Mouse (Mus musculus) hindbrain, postnatal 0 days (tissue): ENCODE data around the gene Nbas. TPM values are rescaled to one million over a fixed set of nuclear protein-coding genes. Genes with fewer than 3 reads are reported as not detected.

ENCODE experiments used
- ATAC-seq: fragments of 200-750 bp; cut with Nextera tagmentation; 2 replicates; pipeline ENCODE4 v1.8.0; 2017; ENCODE audit warnings: mild to moderate bottlenecking, moderate TSS enrichment, moderate library complexity
- DNase-seq: peaks from one replicate; pipeline ENCODE4 v3.0.0-alpha.2; 2015; ENCODE audit warnings: low spot score
- H3K27ac ChIP-seq: fragments of 300-500 bp; sonication (generic); 2 replicates; pipeline ENCODE4 v1.5.1; 2014; ENCODE audit warnings: mild to moderate bottlenecking
- H3K27me3 ChIP-seq: fragments of 300-500 bp; sonication (generic); 2 replicates; pipeline ENCODE4 v1.6.1; 2014; ENCODE audit warnings: low read length, mixed read lengths; ENCODE audit not compliant: insufficient read depth
- H3K36me3 ChIP-seq: fragments of 300-500 bp; sonication (generic); 2 replicates; pipeline ENCODE4 v1.6.1; 2014; ENCODE audit warnings: low read length, mixed read lengths; ENCODE audit not compliant: insufficient read depth
- H3K4me1 ChIP-seq: fragments of 300-500 bp; sonication (generic); 2 replicates; pipeline ENCODE4 v1.6.1; 2014; ENCODE audit warnings: antibody characterized with exemption, low read length, mixed read lengths; ENCODE audit not compliant: insufficient read depth
- H3K4me2 ChIP-seq: fragments of 300-500 bp; sonication (generic); 2 replicates; pipeline ENCODE4 v1.6.1; 2014; ENCODE audit warnings: low read depth, mild to moderate bottlenecking, low read length, moderate library complexity, mixed read lengths
- H3K4me3 ChIP-seq: fragments of 300-500 bp; sonication (generic); 2 replicates; pipeline ENCODE4 v1.5.1; 2014; ENCODE audit warnings: low read length
- H3K9ac ChIP-seq: fragments of 300-500 bp; sonication (generic); replicated peaks from 2 replicates; pipeline ENCODE4 v1.6.1; 2014; ENCODE audit warnings: mild to moderate bottlenecking, low read length, moderate library complexity, mixed read lengths
- H3K9me3 ChIP-seq: fragments of 300-500 bp; sonication (generic); 2 replicates; pipeline ENCODE4 v1.6.1; 2016; ENCODE audit warnings: low read length, mixed read lengths
- CTCF ChIP-seq: IDR thresholded peaks from 2 replicates; pipeline ENCODE4 v1.5.1; 2016; ENCODE audit warnings: antibody characterized with exemption, control low read depth, low read depth
- WGBS: fragments of 180-500 bp; shearing (Covaris S2); extraction: QIAGEN DNeasy Blood & Tissue Kit; methylation state at CpG from one replicate; pipeline ENCODE4 v1.1.7; 2014; 5-methylcytosine and 5-hydroxymethylcytosine counted together
- polyA plus RNA-seq: library from polyadenylated mRNA; unstranded; fragments of >200 nt; fragmentation: Nextera tagmentation; extraction: Ambion mirVana; gene quantifications from 2 replicates; pipeline ENCODE4 v1.2.1, GENCODE M21; 2015
- total RNA-seq: library from RNA; depleted of rRNA; stranded (reverse); fragments of >200 nt; gene quantifications from 2 replicates; pipeline ENCODE4 v1.2.3, GENCODE M21; 2014

The Nbas gene
- total and polyA plus RNA-seq, 2 experiments from 2014 or later, result 12.1 to 48.1 TPM

DNA sequence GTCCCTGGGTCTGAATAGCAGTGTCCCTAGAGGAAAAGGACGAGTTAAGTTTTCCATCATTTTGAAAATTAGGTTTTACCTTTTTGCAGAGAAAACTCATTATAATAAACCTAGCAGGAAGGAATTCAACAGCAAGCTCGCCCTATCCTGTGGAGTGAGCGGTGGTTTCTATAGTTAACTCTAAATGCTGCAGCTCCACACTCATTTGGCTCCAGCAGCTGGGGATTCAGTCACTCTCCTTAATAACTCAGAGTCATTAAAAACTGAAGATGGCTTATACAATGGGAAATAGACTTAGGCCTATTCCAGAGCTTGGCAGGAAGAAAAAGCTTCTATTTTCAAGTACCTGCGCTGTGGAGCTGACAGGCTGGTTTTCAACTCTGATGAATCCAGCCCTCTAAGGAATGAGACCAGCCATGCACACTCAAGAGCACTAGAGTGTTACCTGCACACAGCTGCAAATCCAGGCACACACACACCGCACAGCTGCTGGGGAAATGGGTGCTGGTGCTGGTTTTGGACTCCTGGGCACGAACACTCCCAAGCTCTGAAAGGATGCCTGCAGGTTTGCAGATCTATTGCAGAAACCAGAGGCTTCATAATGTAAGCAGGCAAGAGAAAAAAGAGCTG is 316.7 kb downstream of the Nbas start:
- Histone ChIP-seq H3K9ac (no peak overlapping the region), H3K4me2 (no peak overlapping the region), H3K4me3 (no peak overlapping the region), H3K27ac (peak overlapping the region; percentile 20; the same call in 1 of the 2 replicates), H3K4me1 (no peaks in the 10 kb centered on the region), H3K27me3 (no peaks in the 10 kb centered on the region), H3K36me3 (peaks cover 3% of the 10 kb centered on the region; the same call in 1 of the 2 replicates), H3K9me3 (no peaks in the 10 kb centered on the region)
- ATAC-seq (peak; percentile 61), DNase-seq (peak; percentile 18)
- no peak for TF ChIP-seq CTCF
- 75% methylated on average over 6 of the region's 6 CpGs for WGBS

DNA sequence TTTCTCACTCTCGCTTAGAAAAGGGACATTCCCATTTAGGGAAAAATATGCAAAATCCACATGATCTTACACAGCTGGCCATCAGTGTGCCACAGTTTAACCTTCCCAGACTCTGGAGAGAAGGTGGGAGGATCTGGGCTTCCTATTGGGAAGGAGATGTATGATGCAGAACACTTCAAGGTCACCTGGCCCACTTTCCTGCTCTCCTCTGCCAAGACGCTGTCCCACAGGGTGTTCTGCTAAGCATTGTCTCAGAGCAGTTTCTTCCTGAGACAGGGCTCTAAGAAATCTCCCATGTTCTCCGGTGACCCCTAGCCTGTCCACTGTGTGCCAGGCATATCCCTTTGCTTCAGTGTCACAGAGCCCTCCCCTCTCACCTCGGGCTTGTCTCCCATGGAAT is 318.7 kb downstream of the Nbas start:
- H3K4me1 ChIP-seq, result no peaks in the 10 kb centered on the region
- DNase-seq (no peak), ATAC-seq (no peak)
- no peak for TF ChIP-seq CTCF
- WGBS, result 86% methylated on average over 4 of the region's 4 CpGs
- H3K9ac ChIP-seq, result no peak overlapping the region
- no peak overlapping the region for H3K4me3 ChIP-seq
- H3K36me3 ChIP-seq, result peaks cover 3% of the 10 kb centered on the region; the same call in 1 of the 2 replicates
- H3K4me2 ChIP-seq, result no peak overlapping the region
- H3K27me3 ChIP-seq, result no peaks in the 10 kb centered on the region
- no peak overlapping the region for H3K27ac ChIP-seq
- no peaks in the 10 kb centered on the region for H3K9me3 ChIP-seq

DNA sequence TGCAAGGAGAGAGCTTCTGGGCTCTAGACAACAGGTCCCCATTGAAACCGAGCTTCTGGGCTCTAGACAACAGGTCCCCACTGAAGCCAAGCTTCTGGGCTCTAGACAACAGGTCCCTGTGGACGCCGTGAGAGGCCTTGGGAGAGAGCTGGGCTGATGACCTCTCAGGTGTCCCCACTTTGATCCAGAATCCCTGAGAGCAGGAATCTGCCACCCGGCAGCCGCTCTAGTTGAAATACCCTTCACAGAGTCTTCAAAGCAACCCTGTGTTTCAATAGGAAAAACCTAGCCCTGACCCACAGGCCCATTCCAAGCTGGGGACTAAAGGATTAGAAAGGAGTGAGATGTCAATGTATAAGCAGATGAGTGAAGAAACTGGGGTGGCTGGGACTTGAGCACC is 320.1 kb downstream of the Nbas start:
- 91% methylated on average over 5 of the region's 5 CpGs for WGBS
- DNase-seq (no peak), ATAC-seq (no peak)
- no peak overlapping the region for H3K4me3 ChIP-seq
- no peaks in the 10 kb centered on the region for H3K4me1 ChIP-seq
- no peak for TF ChIP-seq CTCF
- no peaks in the 10 kb centered on the region for H3K27me3 ChIP-seq
- H3K4me2 ChIP-seq, result no peak overlapping the region
- H3K9me3 ChIP-seq, result no peaks in the 10 kb centered on the region
- H3K27ac ChIP-seq, result no peak overlapping the region
- no peaks in the 10 kb centered on the region; the same call in 1 of the 2 replicates for H3K36me3 ChIP-seq
- no peak overlapping the region for H3K9ac ChIP-seq

DNA sequence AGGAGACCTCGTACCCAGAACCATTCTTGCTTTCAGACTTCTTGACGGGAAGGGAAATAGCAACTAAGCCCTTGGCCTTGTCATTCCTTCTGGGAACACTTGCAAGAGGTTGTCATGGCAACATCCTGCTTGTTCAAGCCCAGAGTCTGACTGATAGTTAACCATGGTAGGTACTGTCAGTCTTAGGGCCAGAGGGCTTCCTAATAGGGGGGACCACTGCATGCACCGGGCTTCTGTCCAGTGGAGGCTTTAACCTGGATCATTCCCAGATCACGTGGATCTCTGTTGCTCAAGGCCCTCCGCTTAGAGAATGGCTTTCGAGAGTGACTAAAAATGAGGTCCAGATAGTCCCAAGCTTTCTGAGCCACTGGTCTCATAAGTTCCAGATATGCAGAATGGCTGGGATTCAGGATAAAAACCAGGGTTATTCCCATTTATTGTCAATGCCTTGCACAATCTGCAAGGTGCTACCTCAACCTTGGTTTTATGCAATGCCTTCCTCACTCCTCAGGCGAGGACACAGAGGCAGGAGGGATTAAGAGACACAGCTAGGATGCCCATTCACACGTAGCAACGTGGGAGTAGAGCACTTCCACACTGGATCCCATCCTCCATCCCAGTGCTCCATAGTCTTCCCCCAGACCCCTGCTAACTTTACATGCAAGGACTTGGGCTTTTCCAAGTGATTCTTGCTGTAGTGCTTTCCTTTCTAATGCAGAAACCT is 326.0 kb downstream of the Nbas start:
- no peaks in the 10 kb centered on the region for H3K27me3 ChIP-seq
- ATAC-seq, result peak; percentile 88
- H3K36me3 ChIP-seq, result no peaks in the 10 kb centered on the region
- H3K9me3 ChIP-seq, result no peaks in the 10 kb centered on the region
- H3K9ac ChIP-seq, result no peak overlapping the region
- TF ChIP-seq CTCF, result no peak
- H3K4me3 ChIP-seq, result no peak overlapping the region
- 54% methylated on average over 9 of the region's 9 CpGs for WGBS
- H3K4me1 ChIP-seq, result 0 out of 2 replicates have a peak, but pooled peaks cover 7% of the 10 kb centered on the region
- H3K4me2 ChIP-seq, result no peak overlapping the region
- peak; percentile 72 for DNase-seq
- H3K27ac ChIP-seq, result no peak overlapping the region

DNA sequence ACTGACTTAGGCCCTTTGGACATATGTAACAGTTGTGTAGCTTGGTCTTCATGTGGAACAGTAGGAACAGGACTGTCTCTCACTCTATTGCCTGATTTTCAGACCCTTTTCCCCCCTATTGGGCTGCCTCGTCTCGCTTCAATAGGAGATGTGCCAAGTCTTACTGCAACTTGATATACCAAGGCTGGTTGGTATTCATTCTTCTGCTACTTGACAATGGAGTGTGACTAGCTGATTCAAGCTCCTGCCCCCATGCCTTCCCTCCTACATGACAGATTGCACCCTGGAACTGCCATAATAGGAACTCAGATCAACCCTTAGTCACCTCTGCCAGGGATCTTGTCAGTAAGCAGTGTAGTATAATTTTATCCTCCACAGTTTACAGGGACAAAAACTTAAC is 328.1 kb downstream of the Nbas start:
- Histone ChIP-seq H3K27ac (no peak overlapping the region), H3K9me3 (no peaks in the 10 kb centered on the region), H3K4me2 (no peak overlapping the region), H3K4me3 (no peak overlapping the region), H3K36me3 (no peaks in the 10 kb centered on the region), H3K27me3 (no peaks in the 10 kb centered on the region), H3K4me1 (0 out of 2 replicates have a peak, but pooled peaks cover 7% of the 10 kb centered on the region), H3K9ac (no peak overlapping the region)
- ATAC-seq (no peak), DNase-seq (no peak)
- no peak for TF ChIP-seq CTCF
- 59% methylated on average over 2 of the region's 2 CpGs for WGBS

DNA sequence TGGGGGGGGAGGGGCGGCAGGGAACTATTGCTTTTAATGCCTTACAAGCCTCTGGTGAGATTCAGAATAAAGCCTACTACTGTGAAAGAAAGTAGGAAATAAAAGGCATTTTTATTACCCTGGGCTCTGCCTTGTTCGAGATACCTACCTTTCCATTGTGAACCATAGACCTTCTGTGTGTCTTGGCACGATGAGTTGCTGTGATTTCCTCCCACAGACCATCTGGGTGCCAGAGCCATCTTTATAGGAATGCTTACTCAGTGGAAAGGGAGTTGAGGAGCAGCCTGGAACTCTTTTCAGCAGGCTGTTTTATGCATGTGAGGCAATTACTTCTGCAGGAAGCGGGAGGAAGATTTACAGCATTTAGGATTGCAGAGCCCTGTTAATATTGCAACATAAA is 329.6 kb downstream of the Nbas start:
- Histone ChIP-seq H3K9ac (no peak overlapping the region), H3K36me3 (no peaks in the 10 kb centered on the region), H3K27me3 (no peaks in the 10 kb centered on the region), H3K4me2 (no peak overlapping the region), H3K4me3 (no peak overlapping the region), H3K9me3 (no peaks in the 10 kb centered on the region), H3K4me1 (0 out of 2 replicates have a peak, but pooled peaks cover 7% of the 10 kb centered on the region), H3K27ac (no peak overlapping the region)
- WGBS, result 61% methylated on average over 4 of the region's 4 CpGs
- DNase-seq (no peak), ATAC-seq (no peak)
- TF ChIP-seq CTCF, result no peak

DNA sequence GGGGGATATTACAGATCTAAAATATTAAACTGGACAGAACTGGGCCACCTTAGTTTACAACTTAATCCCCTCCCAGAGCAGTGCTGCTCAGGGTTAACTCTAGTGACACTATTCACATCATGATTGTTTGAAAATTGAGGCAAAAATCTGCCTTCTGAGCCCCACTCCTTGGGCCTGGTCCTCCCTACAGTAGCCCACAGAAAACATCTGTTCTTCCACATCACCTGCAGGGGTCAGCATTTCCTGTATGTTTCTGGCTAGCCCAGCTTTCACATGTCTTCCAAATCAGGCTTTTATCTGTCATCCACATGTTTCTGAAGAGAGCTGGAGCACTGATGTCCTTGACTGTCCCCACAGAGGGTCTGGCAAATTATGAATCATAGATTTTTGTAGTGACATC is 333.5 kb downstream of the Nbas start:
- no peaks in the 10 kb centered on the region for H3K36me3 ChIP-seq
- DNase-seq (peak; percentile 62), ATAC-seq (peak; percentile 27; the same call in 1 of the 2 replicates)
- no peaks in the 10 kb centered on the region for H3K4me1 ChIP-seq
- H3K27ac ChIP-seq, result no peak overlapping the region
- H3K9me3 ChIP-seq, result no peaks in the 10 kb centered on the region
- no peak overlapping the region for H3K4me2 ChIP-seq
- TF ChIP-seq CTCF, result peak; percentile 66
- no peak overlapping the region for H3K4me3 ChIP-seq
- H3K27me3 ChIP-seq, result no peaks in the 10 kb centered on the region
- no peak overlapping the region for H3K9ac ChIP-seq
